Mouse (Mus musculus): ENCODE results near the gene Galnt7.

DNA sequence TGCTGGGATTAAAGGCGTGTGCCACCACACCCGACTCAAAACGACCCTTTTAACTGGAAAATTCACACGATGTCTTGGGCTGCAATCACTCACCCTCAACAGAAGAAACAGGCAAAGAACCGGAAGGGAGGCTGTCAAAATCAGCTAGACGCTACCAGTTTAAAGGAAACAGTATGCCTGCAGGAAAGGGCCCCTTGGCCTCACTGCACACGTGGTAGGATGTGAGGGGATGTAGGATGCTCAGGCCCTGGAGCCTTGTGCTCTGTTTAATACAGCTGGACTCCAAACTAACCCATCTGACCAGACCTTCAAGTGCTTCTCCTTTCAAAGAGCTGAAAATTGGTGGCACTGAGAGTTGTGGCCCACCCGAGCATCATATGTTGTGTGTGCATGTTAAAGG lies 62.8 kb downstream of the Galnt7 start:
- TF ChIP-seq CHD2 (IDR thresholded peaks at IDR 0.05; ENCODE audit: low read depth, low read length), result no peak
- no peak for TF ChIP-seq MAFK (IDR thresholded peaks at IDR 0.05; ENCODE audit: insufficient read depth, low read depth, low read length)
- TF ChIP-seq HCFC1 (IDR thresholded peaks at IDR 0.05; ENCODE audit: borderline replicate concordance, insufficient read depth, low read length), result no peak

All from ES-E14 (cell line).